16 mouse cellular contexts compared by ENCODE assay signal in genomic region chr6:73167230-73167629, GRCm38 (mm10). TPM values are rescaled to one million over a fixed set of nuclear protein-coding genes. Genes with fewer than 3 reads are reported as not detected.
"Had no signal": no experiment of that assay in that cellular context is flagged by ENCODE, and none has a peak within 500 bp of the region (broad histone marks: within the 10 kb centered on the region; RNA-seq: fewer than 3 reads in every experiment).

No protein-coding gene starts in this region.

- H3K4me2 ChIP-seq: kidney, embryonic 15.5 days; limb, embryonic 13.5 days; midbrain, embryonic 12.5 days; neural tube, embryonic 15.5 days had no signal

- H3K9ac ChIP-seq: kidney, embryonic 15.5 days; limb, embryonic 13.5 days; liver, embryonic 14.5 days; midbrain, embryonic 12.5 days; neural tube, embryonic 15.5 days had no signal

- H3K4me1 ChIP-seq: kidney, embryonic 15.5 days; limb, embryonic 13.5 days; midbrain, embryonic 12.5 days; neural tube, embryonic 15.5 days had no signal

- H3K27me3 ChIP-seq: kidney, embryonic 15.5 days; limb, embryonic 13.5 days; midbrain, embryonic 12.5 days; neural tube, embryonic 15.5 days had no signal

- DNase-seq: kidney, postnatal 14 days; layer of hippocampus, adult 9-11 months; layer of hippocampus, postnatal 36 days; left cerebral cortex, postnatal 4 days; lung, adult 18-20 months; right cerebral cortex, adult 18-20 months; right cerebral cortex, postnatal 25 days; thymus, postnatal 4 days had no signal

- H3K27ac ChIP-seq: kidney, embryonic 15.5 days; limb, embryonic 13.5 days; liver, embryonic 14.5 days; midbrain, embryonic 12.5 days; neural tube, embryonic 15.5 days had no signal

- H3K9me3 ChIP-seq: kidney, embryonic 15.5 days; limb, embryonic 13.5 days; midbrain, embryonic 12.5 days; neural tube, embryonic 15.5 days had no signal

- H3K36me3 ChIP-seq: kidney, embryonic 15.5 days; limb, embryonic 13.5 days; midbrain, embryonic 12.5 days; neural tube, embryonic 15.5 days had no signal

- H3K4me3 ChIP-seq: kidney, embryonic 15.5 days; limb, embryonic 13.5 days; midbrain, embryonic 12.5 days; myocyte; neural tube, embryonic 15.5 days had no signal

RNA-seq across cellular contexts. Expression of gene Dnah6, which starts 54.2 kb away (rescaled TPM):
- total RNA-seq: liver, adult 2 months; megakaryocyte-erythroid progenitor cell, adult 5-6 weeks had no signal
- polyA plus RNA-seq: liver, adult 2 months had no signal
